Mouse (Mus musculus) hindbrain, embryonic 14.5 days (tissue): Measurements from ENCODE around the gene Fgfr2. TPM values are rescaled to one million over a fixed set of nuclear protein-coding genes. Genes with fewer than 3 reads are reported as not detected.

Source experiments
- ATAC-seq: fragments of 200-750 bp; cut with Nextera tagmentation; 2 replicates; pipeline ENCODE4 v1.8.0; 2017; ENCODE audit warnings: moderate number of reproducible peaks, mild to moderate bottlenecking, moderate TSS enrichment, moderate library complexity; ENCODE audit not compliant: low FRiP score
- DNase-seq: peaks from one replicate; pipeline ENCODE4 v3.0.0-alpha.2; 2015; ENCODE audit warnings: low spot score
- H3K27ac ChIP-seq: fragments of 300-500 bp; sonication (generic); 2 replicates; pipeline ENCODE4 v1.5.1; 2014; ENCODE audit warnings: mild to moderate bottlenecking, moderate library complexity
- H3K27me3 ChIP-seq: fragments of 300-500 bp; sonication (generic); 2 replicates; pipeline ENCODE4 v1.6.1; 2014; ENCODE audit warnings: mild to moderate bottlenecking, low read length, mixed read lengths; ENCODE audit not compliant: control insufficient read depth, insufficient read depth
- H3K36me3 ChIP-seq: fragments of 300-500 bp; sonication (generic); replicated peaks from 2 replicates; pipeline ENCODE4 v1.6.1; 2014; ENCODE audit not compliant: control insufficient read depth, insufficient read depth
- H3K4me1 ChIP-seq: fragments of 300-500 bp; sonication (generic); replicated peaks from 2 replicates; pipeline ENCODE4 v1.6.1; 2014; ENCODE audit warnings: antibody characterized with exemption, low read length, mixed read lengths; ENCODE audit not compliant: control insufficient read depth, insufficient read depth
- H3K4me2 ChIP-seq: fragments of 300-500 bp; sonication (generic); replicated peaks from 2 replicates; pipeline ENCODE4 v1.6.1; 2014; ENCODE audit warnings: mild to moderate bottlenecking, moderate library complexity
- H3K4me3 ChIP-seq: fragments of 300-500 bp; sonication (generic); replicated peaks from 2 replicates; pipeline ENCODE4 v1.5.1; 2014; ENCODE audit warnings: mild to moderate bottlenecking, low read length
- H3K9ac ChIP-seq: fragments of 300-500 bp; sonication (generic); 2 replicates; pipeline ENCODE4 v1.6.1; 2014
- H3K9me3 ChIP-seq: fragments of 300-500 bp; sonication (generic); 2 replicates; pipeline ENCODE4 v1.6.1; 2016; ENCODE audit warnings: low read length; ENCODE audit not compliant: control insufficient read depth
- WGBS: fragments of 180-500 bp; shearing (Covaris S2); extraction: QIAGEN DNeasy Blood & Tissue Kit; methylation state at CpG from one replicate; pipeline ENCODE4 v1.1.7; 2014; 5-methylcytosine and 5-hydroxymethylcytosine counted together
- polyA plus RNA-seq: library from polyadenylated mRNA; unstranded; fragments of >200 nt; fragmentation: Nextera tagmentation; extraction: Ambion mirVana; gene quantifications from 2 replicates; pipeline ENCODE4 v1.2.1, GENCODE M21; 2014

Fgfr2 gene
- polyA plus RNA-seq, 1 experiment from 2014 or later, result 43.5 TPM

DNA sequence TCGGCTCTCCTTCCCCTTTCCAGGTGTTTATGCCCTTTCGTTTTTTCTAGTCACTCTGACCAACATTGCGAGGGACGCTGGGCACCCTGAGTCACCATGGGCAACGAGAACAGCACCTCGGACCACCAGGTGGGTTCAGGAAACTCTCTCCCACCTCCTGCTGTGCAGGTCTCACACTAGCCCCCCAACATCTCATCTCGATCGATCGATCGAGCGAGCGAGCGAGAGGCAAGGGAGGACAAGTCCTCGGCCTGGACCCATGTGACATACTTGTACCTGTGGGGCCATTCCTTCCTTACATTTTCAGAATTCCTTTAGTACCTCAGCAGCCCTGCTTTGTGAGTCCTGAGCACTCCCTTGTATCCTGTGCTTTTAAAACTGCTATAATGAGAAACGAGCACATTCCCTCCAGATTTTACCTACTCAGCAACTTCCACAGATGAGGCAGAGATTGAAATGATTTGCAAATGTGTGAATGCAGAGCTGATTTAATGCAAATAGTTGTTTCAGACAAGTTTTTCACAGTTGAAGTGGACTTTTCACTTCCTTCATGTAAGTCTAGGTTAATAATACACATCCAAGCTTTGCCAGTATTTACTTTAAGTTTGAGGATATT, 2545.7 kb downstream of the Fgfr2 start, which contains the start of gene Tacc2:
Gene Tacc2, plus strand, starts transcription at position 51 of the 616 bp plus-strand sequence.
- DNase-seq, result no peak
- 53% methylated on average over 15 of the region's 15 CpGs for WGBS
- H3K9me3 ChIP-seq, result no peaks in the 10 kb centered on the region
- ATAC-seq, result no peak
- H3K27ac ChIP-seq, result no peak within 1 kb of the TSS
- no peak within 1 kb of the TSS for H3K9ac ChIP-seq
- no peaks in the 10 kb centered on the region for H3K4me1 ChIP-seq
- no peak within 1 kb of the TSS for H3K4me3 ChIP-seq
- H3K36me3 ChIP-seq, result no peaks in the 10 kb centered on the region
- peak within 1 kb of the TSS; percentile 24; the same call in 1 of the 2 replicates for H3K4me2 ChIP-seq
- no peaks in the 10 kb centered on the region for H3K27me3 ChIP-seq

DNA sequence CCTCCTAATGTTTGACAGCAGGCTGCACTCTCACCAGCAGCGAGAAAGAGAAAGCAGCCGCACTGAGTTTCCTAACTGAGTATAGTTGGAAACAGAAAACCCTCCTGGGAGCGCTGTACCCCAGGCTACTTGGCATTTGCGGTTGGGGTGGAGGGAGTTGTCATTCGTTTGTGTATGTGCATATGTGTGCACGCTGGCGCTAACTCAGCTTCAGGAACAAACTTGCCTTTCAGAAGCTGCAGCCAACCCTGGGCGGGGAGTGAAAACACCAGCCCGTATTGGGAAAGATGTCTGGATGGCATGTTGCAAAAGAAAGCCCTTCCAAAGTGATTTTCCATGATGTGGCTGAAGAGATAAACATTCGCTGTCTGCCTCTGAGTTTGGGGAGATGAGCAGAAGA, 2546.2 kb downstream of the Fgfr2 start:
- Histone ChIP-seq H3K4me1 (no peaks in the 10 kb centered on the region), H3K9me3 (no peaks in the 10 kb centered on the region), H3K27ac (no peak overlapping the region), H3K4me3 (no peak overlapping the region), H3K9ac (no peak overlapping the region), H3K36me3 (no peaks in the 10 kb centered on the region), H3K27me3 (no peaks in the 10 kb centered on the region), H3K4me2 (peak overlapping the region; percentile 24; the same call in 1 of the 2 replicates)
- ATAC-seq (no peak), DNase-seq (no peak)
- WGBS, result 32% methylated on average over 10 of the region's 10 CpGs

DNA sequence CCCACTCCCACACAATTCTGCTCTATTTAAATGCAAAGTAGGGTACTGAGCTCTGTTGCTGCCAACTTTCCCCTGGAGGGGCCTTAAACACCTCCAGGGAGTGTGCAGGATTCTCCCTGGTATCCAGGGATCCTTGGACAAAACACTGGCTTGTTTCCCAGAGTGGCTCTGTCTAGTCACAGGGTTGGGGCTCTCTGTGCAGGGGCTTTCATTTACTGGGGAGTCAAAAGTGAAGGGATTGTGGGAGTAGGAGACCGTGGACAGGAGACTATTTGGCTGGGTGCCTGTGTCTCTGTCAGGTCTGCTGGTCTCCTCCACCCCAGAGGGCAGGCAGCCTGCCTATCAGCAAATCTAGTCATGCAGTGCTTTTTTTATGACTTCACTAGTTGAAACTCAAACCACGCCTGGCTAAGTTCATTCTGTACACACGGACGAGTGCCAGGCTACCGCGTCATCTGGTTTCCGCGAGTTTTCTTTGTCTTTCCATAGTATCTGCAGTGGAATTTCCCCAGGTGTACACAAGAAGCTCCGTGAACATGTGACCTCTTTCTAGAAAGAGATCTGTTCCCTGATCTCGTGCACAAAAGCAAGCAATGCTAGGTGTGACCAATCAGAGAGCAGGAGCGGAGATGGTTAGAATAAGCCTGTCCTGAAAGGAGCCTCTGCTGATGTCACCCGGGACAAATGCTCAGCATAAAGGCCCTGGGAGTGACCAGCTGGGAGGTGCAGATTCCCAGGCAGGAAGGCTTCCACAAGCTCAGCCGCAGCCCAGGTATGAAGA, 2548.7 kb downstream of the Fgfr2 start:
- H3K4me2 ChIP-seq, result peak overlapping the region; percentile 21
- peak; percentile 90; the same call in 1 of the 2 replicates for ATAC-seq
- H3K9ac ChIP-seq, result no peak overlapping the region
- H3K4me3 ChIP-seq, result no peak overlapping the region
- peak overlapping the region; percentile 32; the same call in 1 of the 2 replicates for H3K27ac ChIP-seq
- H3K4me1 ChIP-seq, result no peaks in the 10 kb centered on the region
- H3K9me3 ChIP-seq, result no peaks in the 10 kb centered on the region
- WGBS, result 54% methylated on average over 13 of the region's 13 CpGs
- no peaks in the 10 kb centered on the region for H3K36me3 ChIP-seq
- H3K27me3 ChIP-seq, result no peaks in the 10 kb centered on the region
- peak; percentile 57 for DNase-seq

DNA sequence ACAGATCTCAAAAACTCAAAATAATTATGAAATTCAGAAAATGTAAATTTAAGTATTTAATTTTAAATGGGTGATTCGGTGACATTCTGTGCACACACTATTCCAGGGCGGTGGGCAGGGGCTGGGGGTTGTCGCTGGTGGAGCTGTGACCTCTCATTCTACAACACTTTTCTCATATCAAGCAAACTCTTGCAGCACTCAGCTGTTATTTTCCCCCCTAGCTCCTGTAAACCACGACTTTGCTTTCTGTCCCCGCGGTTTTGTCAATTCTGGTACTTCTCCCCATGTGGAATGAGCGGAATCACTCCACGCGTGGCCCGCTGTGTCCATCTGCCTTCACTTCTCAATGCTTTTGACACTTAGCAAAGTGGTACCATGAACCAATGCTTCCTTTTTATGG, 2549.4 kb downstream of the Fgfr2 start:
- 91% methylated on average over 10 of the region's 10 CpGs for WGBS
- Histone ChIP-seq H3K36me3 (no peaks in the 10 kb centered on the region), H3K4me1 (no peaks in the 10 kb centered on the region), H3K4me2 (no peak overlapping the region), H3K27me3 (no peaks in the 10 kb centered on the region), H3K27ac (no peak overlapping the region), H3K4me3 (no peak overlapping the region), H3K9me3 (no peaks in the 10 kb centered on the region), H3K9ac (no peak overlapping the region)
- ATAC-seq, result no peak
- no peak for DNase-seq

DNA sequence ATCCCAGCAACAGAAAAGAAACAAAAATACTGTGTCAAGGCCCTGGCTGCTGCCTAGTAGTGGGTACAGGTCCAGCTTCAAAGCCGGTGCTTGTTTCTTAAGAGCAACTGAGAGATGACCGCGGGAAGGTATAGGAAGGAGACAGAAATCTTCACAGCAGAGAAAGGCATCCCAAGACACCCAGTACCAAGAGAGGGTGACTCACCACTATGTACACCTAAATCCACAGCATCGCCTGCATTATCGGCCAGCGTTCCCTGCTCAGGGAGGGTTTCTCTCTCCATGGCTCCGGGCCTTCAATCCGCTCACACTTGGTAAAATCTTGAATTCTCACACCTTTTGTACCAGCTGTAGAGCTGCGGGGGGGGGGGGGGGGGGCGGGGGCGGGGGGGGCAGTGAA, 2550.3 kb downstream of the Fgfr2 start, which contains the start of gene Nsmce4a:
Gene Nsmce4a, minus strand, starts transcription at position 298 of the 400 bp plus-strand sequence.
- Histone ChIP-seq H3K9ac (no peak within 1 kb of the TSS), H3K4me1 (no peaks in the 10 kb centered on the region), H3K36me3 (no peaks in the 10 kb centered on the region), H3K27me3 (no peaks in the 10 kb centered on the region), H3K9me3 (no peaks in the 10 kb centered on the region), H3K27ac (no peak within 1 kb of the TSS), H3K4me2 (no peak within 1 kb of the TSS), H3K4me3 (no peak within 1 kb of the TSS)
- DNase-seq (no peak), ATAC-seq (no peak)
- 91% methylated on average over 8 of the region's 11 CpGs for WGBS

DNA sequence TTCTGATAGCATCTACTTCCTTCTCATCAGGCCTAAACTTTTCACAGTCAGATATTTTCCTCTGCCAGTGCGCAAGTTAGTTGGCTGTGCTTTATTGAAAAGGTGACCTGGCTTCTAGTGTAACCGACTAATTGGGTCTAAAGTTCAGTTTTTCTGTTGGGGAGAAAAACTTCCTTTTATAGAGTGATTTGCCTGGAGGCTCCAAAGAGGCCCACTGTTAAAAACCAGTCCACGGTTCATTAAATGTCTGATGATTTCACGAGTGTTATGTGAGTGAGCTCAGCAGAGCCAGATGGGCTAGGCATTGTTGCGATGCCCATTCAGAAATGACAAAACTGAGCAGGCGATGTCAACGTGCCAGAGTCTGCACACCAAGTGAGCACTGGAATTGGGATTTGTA, 2552.7 kb downstream of the Fgfr2 start:
- H3K36me3 ChIP-seq, result no peaks in the 10 kb centered on the region
- no peaks in the 10 kb centered on the region for H3K27me3 ChIP-seq
- DNase-seq, result no peak
- no peak overlapping the region for H3K9ac ChIP-seq
- no peak overlapping the region for H3K27ac ChIP-seq
- no peak overlapping the region for H3K4me3 ChIP-seq
- H3K4me2 ChIP-seq, result no peak overlapping the region
- no peaks in the 10 kb centered on the region for H3K9me3 ChIP-seq
- no peak for ATAC-seq
- 34% methylated on average over 7 of the region's 7 CpGs for WGBS
- H3K4me1 ChIP-seq, result no peaks in the 10 kb centered on the region

DNA sequence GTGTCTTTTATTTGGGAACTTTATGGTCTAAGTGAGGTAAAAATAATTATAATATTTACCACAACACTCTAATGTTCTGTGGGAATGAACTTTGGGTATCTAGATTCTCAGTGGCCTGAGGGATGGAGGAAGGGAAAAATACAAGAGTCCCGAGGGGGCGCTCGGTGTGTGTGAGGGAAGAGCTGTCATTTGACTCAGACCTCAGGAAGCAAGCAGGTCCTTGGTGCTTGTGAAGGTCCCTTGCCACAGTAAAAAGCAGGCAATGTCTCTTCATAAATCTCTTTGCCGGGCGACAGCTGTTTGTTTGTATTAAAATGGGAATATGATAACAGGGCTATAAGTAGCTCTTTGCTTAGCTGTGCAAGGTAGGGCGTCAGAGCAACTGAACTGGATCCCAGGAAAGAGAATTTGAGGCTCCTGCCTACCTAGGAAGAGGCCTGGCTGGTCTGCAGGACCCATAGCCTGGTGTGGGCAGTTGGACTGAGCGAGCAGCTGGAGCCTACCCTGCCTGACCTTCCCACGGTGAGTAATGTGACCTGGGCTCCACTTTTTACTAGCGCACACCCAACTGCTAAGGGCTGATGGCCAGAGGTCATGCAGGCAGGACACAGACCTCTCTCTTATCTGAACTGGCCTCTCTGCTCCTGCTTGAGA, 2554.2 kb downstream of the Fgfr2 start:
- 80% methylated on average over 9 of the region's 9 CpGs for WGBS

DNA sequence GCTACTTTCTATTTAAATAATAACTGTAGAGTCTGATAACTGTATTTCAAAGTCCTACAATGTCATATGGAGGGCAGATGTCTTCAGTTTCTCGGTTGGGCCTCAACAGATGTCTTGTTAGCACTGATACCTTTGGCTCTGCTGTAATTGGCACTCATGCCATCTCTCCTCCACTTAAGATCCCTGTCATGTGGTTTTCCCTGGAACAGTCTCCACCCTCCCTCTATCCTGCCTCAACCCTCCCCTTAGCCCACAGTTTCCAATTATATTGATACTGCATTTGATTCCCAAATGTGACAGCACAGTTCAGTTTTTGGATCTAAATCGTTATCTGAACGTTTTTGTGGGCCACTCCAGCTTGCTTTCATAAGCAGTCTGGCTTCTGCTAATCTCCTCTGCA, 2558.6 kb downstream of the Fgfr2 start:
- Histone ChIP-seq H3K4me2 (no peak overlapping the region), H3K9ac (no peak overlapping the region), H3K27ac (no peak overlapping the region), H3K36me3 (no peaks in the 10 kb centered on the region), H3K9me3 (no peaks in the 10 kb centered on the region), H3K4me1 (no peaks in the 10 kb centered on the region), H3K27me3 (no peaks in the 10 kb centered on the region), H3K4me3 (no peak overlapping the region)
- DNase-seq (no peak), ATAC-seq (no peak)
- WGBS, result 78% methylated on average over 3 of the region's 3 CpGs

More for the DNA sequence above, 2554.2 kb downstream of the Fgfr2 start:
- Histone ChIP-seq H3K4me2 (no peak overlapping the region), H3K36me3 (no peaks in the 10 kb centered on the region), H3K4me1 (no peaks in the 10 kb centered on the region), H3K27me3 (no peaks in the 10 kb centered on the region), H3K27ac (no peak overlapping the region), H3K4me3 (no peak overlapping the region), H3K9ac (no peak overlapping the region), H3K9me3 (no peaks in the 10 kb centered on the region)
- ATAC-seq (no peak), DNase-seq (no peak)

DNA sequence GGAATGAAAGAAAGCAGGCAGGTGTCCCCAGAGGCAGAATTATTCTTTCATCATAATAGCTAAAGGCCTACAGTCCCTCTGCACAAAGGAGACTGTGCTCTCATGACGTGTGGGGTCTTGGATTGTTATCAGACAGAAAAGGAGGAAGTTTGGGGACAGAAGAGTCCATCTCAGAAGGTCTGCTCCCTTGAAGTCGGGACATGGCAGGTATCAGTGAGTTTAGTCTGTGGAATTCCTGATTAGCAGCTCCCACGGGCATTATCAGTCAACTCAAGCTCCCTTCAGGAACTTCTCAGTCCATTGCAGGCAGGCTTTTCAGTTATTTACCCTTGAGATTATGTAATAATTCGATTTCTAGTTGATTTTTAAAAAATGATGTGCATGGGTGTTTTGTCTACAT, 2559.3 kb downstream of the Fgfr2 start:
- H3K4me3 ChIP-seq, result no peak overlapping the region
- ATAC-seq (no peak), DNase-seq (no peak)
- no peaks in the 10 kb centered on the region for H3K9me3 ChIP-seq
- no peak overlapping the region for H3K9ac ChIP-seq
- 66% methylated on average over 4 of the region's 4 CpGs for WGBS
- H3K4me2 ChIP-seq, result no peak overlapping the region
- H3K36me3 ChIP-seq, result no peaks in the 10 kb centered on the region
- H3K27ac ChIP-seq, result no peak overlapping the region
- no peaks in the 10 kb centered on the region for H3K4me1 ChIP-seq
- no peaks in the 10 kb centered on the region for H3K27me3 ChIP-seq
